Mouse (Mus musculus) C2C12 (cell line): ENCODE measurements around the gene Nebl.

Experiments
- CTCF ChIP-seq: IDR thresholded peaks from one replicate; pipeline ENCODE4 v1.5.1; 2011; ENCODE audit not compliant: control insufficient read depth, insufficient read depth, insufficient read length
- MAX ChIP-seq: IDR thresholded peaks from one replicate; pipeline ENCODE4 v1.6.1; 2011; ENCODE audit warnings: mild to moderate bottlenecking, control low read depth
- USF1 ChIP-seq: IDR thresholded peaks from one replicate; pipeline ENCODE4 v1.6.1; 2011; ENCODE audit warnings: low read depth, mild to moderate bottlenecking, control low read depth, moderate library complexity

DNA sequence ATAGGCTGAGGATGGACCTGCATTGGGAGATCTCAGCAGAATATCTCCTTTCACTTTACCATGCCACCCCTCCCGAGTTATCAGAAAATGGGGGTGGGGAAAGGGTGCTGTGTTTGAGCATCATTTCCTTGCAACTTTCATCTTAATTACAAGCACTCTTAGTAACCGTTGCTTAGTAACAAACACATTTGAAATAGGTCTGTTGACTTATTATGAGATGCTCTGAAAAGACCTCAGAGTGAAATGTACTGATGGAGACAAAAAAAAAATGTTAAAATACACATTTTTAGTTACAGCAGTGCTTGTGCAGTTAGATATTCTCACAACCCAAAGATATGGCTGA, 28.1 kb downstream of the Nebl start:
- no peak for TF ChIP-seq USF1
- TF ChIP-seq CTCF: no peak
- no peak for TF ChIP-seq MAX
